Mouse (Mus musculus) neural tube, embryonic 10.5 days (tissue): ENCODE results near the gene Gm21985.
"Not testable (repeated sequence)": the region's sequence is repeated elsewhere in the genome, so short reads cannot be mapped to it uniquely, and the experiment has no call there.

ENCODE experiments used
- DNase-seq: peaks from one replicate; pipeline ENCODE4 v3.0.0-alpha.2; 2017; ENCODE audit warnings: low spot score; ENCODE audit errors: extremely low spot score

Gm21985 gene

GRCm38 (mm10) chr2:112391346-112392000, 125.4 kb downstream of the Gm21985 start:
- no peak for DNase-seq

GRCm38 (mm10) chr2:112392689-112393088, 126.6 kb downstream of the Gm21985 start:
- DNase-seq, result no peak

GRCm38 (mm10) chr2:112393958-112394357, 127.8 kb downstream of the Gm21985 start:
- no peak for DNase-seq

DNA sequence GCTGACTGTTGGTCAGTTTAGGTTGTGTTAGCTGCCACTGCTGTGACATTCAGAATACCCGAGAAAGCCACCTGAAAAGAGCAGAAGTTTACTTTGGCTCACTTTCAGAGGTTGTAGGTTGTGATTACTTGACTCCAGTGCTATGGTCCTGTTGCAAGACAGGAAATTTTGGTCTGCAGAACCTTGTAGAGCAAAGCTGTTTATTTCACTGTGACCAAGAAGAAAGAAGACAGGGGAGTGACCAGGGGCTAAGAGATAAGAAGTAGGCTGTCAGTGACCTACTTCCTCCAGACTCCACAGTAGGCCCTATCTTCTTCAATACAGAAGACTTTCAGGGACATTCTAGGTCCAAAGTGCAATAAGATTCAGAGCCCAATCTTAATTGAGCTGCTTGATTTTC, 130.5 kb downstream of the Gm21985 start:
- no peak for DNase-seq

- DNase-seq, result no peak
Observed at GRCm38 (mm10) chr2:112407030-112407429, 140.9 kb downstream of the Gm21985 start.

GRCm38 (mm10) chr2:112425308-112425707, 159.2 kb downstream of the Gm21985 start:
- no peak for DNase-seq

- DNase-seq, result not testable (repeated sequence)
Observed at GRCm38 (mm10) chr2:112428534-112428933, 162.4 kb downstream of the Gm21985 start.

GRCm38 (mm10) chr2:112429665-112430064, 163.6 kb downstream of the Gm21985 start:
- DNase-seq, result no peak

DNA sequence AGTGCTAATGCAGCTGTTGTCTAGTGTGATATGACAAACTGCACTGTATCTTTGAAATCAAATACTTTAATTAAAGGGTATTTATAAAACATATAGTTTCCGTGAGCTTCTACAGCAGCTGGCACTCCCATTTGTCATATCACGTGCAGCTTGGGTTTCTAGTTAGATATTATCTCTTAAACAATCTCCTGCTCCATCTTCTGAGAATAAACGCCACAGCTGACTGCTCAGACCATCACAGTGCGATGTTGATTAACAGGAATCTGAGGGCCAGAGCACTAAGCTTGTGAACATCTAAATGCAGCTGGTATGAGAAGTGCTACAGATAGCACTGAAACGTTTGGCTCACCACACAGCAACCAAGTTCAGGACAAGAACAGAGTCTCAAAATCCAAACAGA, 164.3 kb downstream of the Gm21985 start:
- DNase-seq, result no peak

DNA sequence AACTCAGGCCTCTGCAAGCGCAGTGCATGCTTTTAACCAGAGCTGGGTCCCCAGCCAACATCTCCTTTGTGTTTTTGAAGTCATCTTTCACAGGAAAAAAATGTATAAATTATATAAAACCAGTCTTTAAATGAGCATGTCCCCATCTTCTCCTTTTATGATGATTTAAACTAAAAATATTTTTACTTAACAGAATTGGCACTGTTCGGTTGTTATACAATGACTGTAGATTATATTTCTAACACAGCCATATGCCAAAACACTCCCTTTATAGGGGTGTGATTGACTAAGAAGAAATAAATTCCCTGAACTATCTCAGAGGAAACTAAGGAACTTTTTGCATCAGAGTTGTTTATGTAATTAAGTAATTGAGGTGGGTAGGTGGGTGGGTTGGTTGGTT, 166.4 kb downstream of the Gm21985 start:
- no peak for DNase-seq

DNA sequence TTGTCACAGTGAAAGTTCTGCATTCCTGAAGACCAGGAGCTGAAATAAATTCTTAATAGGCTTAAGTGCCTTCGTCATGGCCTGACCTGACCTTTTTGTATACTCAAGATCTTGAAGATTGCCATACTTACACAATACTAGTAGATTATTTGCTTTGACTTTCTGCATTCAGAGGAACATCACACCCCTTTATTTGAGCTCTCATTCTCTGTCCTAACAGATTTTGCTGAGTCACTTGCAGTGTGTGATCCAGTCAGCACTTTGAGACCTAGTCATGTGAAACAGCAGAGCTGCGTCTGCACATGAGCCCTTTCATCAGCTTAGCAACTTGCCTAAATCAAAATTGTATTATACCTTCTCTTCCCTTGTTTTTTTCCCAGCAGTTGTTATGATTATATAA, 167.2 kb downstream of the Gm21985 start:
- DNase-seq, result no peak

DNA sequence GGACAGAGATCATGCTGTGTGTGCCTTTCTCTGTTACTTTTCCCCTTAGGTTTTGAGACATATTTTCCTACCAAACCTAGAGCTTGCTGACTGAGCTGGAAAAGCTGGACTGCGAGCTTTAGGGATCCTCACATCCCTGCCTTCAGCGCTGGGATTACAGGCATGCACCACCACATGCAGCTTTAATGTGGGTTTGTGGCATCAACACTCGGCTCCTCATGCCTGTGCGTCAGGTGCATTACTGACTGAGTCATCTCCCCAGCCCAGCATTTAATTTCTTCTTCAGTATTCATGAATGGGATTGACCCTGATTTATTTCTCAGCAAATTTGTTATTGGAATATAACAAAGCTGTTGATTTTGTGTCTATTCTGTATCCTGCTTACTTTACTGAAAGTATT, 170.2 kb downstream of the Gm21985 start:
- no peak for DNase-seq

DNA sequence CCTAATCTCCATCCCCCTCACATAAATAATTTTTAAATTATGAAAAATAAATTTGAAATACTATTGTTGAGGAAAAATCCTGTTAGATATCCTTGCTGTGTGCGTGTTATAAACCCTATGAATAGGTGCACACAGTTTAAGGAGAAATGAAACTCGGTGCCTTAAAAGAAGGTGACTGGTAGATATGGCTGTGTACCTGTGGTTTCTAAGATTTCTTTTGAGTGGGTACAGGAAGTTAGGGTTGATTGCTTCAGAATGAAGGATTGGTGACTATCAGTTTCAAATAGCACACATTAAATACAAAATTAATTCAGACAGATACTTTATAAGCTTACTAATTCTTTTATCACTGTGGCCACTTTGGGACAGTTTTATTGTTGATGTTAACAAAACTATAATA, 171.5 kb downstream of the Gm21985 start:
- no peak for DNase-seq

- DNase-seq, result no peak
Observed at GRCm38 (mm10) chr2:112443491-112443890, 177.4 kb downstream of the Gm21985 start.

DNA sequence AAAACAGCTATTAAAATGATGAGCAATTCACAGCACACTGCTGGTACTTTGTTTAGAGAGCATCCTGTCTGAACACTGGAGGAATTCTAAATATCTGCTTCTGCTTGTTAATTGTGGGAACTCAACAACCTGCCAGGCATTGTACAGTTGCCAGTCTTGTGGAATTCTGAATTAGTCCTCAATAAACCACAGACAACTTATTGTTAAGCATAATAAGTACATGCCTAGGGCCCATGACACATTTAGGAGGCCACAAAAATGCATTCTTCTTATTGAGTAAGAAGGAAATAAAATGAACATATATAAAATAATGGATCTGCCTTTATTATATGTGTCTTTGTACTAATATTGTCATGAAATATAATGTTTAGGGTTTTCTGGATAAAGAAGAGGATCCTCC, 179.4 kb downstream of the Gm21985 start:
- no peak for DNase-seq

- not testable (repeated sequence) for DNase-seq
Observed at GRCm38 (mm10) chr2:112448046-112448445, 181.9 kb downstream of the Gm21985 start.

GRCm38 (mm10) chr2:112448510-112449059, 182.5 kb downstream of the Gm21985 start:
- no peak for DNase-seq

DNA sequence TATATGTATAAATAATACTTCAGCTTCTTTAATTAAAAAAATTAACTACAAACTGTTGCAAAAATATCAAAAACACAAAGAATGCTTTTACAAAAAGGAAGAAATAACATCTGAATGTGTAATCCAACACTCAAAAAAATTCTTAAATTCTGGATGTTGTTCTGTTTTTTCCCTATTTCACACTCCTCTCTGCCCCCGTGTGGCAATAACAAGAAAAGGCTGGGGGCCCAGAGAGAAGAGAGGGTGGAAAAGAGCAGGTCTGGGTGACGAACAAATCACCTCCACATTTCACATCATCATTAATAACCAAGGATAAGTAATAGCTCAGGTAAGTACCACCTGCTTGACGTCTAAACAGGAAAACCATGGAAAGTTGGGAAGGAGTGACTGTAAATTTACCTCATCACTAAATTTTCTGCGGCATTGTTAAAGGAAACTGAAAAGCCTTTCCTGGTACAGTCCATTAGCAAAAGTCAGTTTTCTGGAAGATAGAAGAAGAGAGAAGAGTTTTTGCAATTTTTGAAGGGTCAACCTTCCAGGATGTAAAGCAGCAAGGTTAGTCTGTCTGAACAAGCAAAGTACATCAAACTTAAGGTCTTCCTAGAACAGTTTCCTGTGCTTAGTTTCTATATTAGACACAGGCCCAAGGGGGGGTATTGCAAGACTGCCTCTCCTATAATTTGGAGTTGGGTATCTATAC, 183.6 kb downstream of the Gm21985 start:
- no peak for DNase-seq

DNA sequence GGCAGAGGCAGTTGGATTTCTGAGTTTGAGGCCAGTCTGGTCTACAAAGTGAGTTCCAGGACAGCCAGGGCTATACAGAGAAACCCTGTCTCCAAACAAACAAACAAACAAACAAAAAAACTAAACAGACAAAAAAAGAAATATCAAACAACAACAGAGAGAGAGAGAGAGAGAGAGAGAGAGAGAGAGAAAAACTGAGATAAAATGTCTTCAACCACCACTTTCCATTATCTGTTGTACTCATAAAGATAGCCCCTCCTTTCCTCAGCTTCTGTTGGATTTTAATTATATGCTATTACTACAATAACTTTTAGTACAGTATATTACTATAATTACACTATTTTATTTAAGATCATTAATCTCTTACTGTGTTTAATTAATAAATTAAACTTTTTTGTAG, 186.4 kb downstream of the Gm21985 start:
- DNase-seq, result not testable (repeated sequence)

GRCm38 (mm10) chr2:112454125-112454861, 188.2 kb downstream of the Gm21985 start:
- DNase-seq, result no peak

GRCm38 (mm10) chr2:112454862-112455564, 188.9 kb downstream of the Gm21985 start, which contains the start of gene Emc7:
TSS of gene Emc7 (plus strand) at chr2:112454997.
- peak; percentile 97 for DNase-seq
